Mouse (Mus musculus) frontal cortex, adult (tissue): ENCODE data around the gene Akt3.

Experiments used
- ATAC-seq: cut with Nextera tagmentation; 2 replicates; pipeline ENCODE4 v1.9.2; 2017; ENCODE audit warnings: mild to moderate bottlenecking, moderate library complexity, mixed read lengths; ENCODE audit not compliant: low TSS enrichment

Akt3 gene

DNA sequence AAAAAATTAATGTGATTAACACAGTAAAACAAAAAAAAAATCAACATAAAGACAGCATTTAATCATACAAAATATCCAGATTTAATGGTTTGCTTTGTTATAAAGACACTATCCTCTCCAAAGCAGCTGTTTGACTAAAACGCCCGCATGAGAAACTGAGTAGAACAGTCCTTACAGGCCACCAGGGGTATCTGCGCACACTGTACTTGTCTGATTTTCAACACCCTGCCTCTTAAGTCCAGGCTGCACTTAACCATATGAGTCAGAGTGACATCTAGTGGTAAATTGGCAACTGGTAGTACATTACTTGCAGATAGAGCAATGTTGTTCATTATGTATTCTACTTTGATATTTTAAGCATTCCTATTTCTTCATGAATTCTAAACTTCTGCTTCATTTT is 69.3 kb downstream of the Akt3 start:
- peak; percentile 96 for ATAC-seq

DNA sequence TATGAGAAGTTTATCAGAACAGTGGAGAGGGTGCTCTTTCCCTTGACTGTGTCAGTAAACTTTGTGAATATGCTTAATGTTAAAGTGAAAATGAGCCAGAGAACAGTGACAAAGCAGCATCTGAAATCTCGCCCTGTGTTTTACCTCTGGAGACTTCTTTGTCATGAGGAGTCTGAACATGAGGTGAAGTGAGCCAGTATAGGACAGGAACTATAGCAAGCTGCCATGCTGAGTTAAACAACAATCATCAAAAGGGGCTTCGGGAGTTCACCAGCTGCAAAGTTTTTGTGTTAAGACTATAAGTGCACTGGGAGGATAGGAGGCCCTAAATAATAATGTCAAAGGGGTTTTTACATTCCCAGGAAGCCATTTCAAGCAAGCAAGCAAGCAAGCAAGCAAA is 71.3 kb downstream of the Akt3 start:
- ATAC-seq: no peak

DNA sequence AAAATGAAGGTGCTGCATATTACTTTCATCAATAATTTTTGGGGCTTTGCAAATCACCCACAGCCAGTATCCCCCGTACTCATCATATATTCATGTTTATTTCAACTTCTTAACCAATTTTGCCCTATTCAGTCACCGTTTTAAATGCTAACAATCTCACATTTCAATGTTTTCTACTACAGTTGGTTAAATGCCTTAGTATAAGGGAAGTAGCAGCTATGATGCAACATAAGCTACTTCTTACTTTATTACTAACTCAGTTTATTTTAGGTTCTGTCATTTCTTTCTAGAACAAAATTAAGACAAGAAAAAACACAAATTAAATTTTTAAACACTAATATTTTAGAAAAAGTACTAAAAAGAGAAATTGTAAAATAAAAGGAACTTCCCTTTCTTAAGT is 78.4 kb downstream of the Akt3 start:
- ATAC-seq: no peak

DNA sequence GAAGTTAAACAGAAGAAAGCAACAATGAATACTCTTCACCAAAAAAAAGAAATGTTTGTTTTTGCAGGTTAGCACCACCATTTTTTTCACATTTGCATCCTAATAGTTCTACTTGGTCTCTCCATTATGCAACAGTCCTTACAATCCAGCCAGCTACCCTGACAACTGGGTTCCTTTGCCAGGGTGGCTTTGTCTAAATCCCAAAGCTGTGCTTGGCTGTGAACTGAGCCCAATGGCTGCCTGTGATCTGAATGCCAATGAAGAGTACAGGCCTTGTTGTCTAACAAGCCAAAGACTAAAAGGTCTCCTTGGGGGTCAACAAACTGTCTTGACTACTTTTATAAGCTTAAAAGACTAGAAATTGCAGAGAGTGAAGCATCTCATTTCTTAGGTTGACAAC is 82.6 kb downstream of the Akt3 start:
- ATAC-seq: peak; percentile 79; the same call in 1 of the 2 replicates

DNA sequence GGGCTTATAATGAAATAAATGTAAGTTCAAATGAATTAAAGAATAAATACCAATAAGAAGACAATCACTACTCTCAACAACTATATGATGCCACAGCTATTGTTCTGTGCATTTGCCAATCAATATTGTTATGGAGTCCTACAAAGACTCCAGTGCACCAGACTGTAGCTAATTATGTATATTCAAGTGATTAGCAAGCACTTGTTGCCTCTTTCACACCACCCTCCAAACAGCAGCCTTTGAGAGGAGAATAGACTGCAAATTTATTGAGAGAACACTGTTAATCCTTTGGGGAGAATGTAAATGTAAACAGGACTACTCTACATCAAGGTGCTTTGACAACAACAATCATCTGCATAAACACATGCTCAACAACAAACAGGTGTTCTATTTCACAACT is 86.7 kb downstream of the Akt3 start:
- no peak for ATAC-seq

DNA sequence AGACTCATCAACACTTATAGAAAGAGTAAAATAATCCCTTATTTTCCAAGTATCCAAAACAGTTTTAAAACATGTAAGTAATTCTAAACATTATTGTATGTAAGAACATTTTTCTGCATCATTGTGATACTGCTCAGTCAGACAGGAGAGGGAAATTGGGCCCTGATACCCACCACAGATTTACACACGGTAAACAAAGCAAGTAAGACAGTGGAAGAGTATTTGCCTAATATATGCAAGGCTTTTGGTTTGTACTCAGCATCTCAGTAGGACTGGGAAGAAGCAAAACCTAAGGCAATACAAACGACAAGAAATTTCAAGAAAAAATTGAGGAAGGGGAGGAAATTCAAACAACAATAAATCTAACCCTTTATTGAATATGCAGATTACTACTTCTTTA is 92.2 kb downstream of the Akt3 start:
- ATAC-seq: no peak

DNA sequence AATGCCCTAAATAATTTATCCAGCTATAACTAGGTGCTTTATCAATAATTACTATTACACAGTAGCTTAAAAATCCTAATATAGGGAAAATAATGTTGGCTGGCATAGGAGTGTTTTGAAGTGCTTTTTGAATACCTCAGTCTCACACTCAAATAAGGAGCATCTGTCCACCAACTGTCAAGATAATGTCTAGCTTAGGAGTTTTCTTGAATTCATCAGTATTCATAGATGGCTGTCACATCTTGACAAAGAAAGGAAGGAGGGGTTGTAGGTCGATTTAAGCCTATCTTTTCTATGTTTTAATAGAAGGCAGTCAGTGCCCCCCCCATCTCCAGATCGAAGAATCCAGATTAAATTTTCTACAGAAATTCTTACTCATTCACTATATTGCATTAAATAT is 92.7 kb downstream of the Akt3 start:
- ATAC-seq: no peak

DNA sequence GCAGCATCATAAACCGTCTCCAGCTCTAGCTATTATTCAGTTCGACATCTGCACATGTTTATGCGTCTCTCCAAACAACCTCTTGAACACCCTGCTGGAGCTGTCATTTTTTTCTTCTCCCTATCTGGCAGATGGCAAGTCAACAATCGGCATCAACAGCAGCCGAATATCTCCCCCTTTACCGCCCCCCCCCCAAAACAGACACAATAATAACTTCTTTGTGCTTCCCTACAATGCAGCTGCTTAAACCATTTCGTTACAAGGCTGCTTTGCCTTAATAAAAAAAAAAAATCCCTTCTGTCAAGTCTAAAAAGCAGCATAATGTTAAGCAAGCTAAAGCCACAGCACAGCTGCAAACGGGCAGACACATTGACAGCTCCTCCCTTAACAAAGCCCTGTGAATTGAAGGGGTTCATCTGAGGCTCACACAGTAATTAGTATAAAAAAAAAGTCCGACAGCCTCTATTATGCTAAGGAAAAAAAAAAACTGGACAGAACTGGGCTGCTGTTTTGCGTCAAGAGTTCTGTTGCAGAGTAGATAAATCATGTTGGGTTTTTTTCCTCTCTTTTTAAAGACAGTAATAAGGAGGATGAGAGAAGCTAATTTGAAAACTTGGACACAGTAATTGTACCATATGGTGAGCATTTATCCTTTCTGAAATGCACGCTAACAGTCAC is 107.5 kb downstream of the Akt3 start:
- ATAC-seq: peak; percentile 85

DNA sequence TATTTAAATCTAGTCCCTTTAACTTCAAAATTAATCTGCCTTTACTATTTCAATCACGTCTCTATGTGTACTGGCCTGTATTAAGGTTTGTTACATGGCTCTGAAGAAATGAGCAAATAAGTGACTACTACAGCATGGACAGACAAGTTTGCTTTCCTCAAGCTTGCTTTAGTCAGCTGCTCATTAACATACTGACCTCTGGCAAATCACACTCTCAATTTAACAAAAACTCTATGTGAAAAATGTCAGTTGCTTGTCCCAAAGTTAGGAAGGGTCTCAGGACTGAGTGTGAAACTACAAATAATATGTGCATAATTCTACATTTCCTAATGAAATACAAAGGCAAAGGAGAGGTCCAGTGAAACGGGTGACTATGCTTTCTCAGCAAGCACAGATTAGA is 109.3 kb downstream of the Akt3 start:
- ATAC-seq: no peak

DNA sequence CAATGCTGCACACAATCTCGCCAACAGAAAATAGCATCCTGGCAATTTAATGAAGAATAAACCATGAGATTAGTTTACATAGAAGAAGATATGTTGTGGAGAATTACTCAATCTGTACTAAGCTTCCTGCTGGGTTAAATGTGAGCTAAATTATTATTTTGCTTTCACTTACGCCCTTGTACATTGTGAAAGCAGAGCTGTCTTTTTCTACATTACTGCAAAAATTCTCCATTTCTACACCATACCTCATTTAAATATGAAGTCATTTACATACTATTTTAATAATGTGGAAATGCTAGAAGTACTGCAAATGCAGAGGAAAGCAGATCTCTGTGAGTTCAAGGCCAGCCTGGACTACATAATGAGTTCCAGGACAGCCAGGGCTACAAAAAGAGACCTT is 116.5 kb downstream of the Akt3 start:
- ATAC-seq: no peak

DNA sequence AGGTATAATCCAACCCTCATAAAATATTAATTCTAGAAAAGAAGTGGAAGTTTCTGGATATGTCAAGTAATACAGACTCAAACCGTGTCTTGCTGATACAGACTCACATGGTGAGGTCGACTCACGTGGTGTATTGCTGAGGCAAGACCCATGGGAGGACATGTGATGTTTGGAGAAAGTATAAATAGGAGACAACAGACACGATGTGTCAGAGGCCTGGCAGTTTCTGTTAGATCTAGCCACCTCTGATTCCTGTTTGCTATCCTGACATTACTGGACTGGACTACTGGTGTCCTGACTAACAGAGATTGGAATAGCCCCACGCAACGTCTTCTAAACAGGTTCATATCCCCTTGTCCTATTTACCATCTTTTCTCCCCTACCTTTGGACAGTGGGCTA is 118.4 kb downstream of the Akt3 start:
- ATAC-seq: no peak

DNA sequence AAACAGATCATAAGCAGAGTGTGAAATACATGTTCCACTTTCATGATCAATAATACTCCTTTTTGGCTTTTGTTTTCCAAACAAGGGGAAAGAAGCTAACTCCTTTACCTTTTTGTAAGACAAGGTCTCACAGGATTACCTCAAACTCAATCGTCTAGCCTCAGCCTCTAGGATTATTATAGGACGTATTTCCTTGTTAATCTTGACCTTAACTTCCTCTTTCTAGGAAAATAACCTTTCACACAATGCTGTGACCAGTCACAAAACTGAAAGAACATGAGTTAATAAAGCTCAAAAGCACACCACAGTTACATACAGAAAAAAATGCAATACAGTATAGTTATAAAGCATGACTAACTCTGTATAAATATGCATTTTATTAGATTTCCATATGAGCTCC is 126.5 kb downstream of the Akt3 start:
- no peak for ATAC-seq

DNA sequence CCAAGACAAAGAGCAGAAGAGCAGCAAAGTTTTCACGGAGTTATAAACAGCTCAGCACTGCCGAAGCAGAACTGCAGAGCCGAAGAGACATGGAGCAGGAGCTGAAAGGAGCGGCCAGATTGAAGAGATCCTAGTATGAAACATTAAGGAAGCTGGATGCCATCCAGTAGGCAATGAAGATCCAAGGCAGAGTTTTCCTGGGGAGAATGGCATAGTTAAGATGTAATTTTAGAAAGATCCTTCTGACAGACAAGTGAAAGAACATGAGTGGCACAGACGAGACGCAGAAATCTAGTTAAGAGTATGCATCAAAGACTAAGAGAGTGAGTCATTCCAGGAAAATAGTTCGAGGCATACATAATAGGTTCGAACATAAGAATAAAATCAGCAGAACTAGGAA is 131.3 kb downstream of the Akt3 start:
- ATAC-seq: peak; percentile 96

DNA sequence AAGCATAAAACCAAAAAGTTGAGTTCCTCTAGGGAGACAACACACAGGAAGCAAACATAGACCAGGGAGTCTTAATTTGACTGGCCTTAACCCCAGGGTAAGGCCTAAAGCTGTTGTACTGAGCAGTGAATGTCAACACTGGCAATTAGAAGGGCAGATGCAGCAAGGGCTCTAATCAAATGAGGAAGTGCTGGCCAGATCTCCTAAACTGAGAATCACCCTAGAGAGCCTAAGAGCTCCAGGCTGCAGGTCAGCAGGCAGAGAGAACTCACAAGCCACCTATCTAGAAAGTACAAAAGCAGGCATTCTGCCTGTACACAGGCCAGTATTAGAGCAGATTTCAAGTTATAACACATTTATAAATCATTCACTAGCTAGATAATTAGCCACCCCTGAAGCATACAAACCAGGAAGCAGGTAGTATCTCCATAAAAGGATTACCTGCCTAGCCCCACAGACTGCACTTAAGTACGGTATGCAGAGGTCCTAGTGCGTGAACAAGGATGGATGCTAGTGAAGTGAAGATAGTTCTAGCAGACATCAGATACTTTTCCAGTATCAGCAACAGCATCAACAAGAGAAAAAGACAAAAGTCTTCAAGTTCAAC is 147.2 kb downstream of the Akt3 start:
- ATAC-seq: no peak

DNA sequence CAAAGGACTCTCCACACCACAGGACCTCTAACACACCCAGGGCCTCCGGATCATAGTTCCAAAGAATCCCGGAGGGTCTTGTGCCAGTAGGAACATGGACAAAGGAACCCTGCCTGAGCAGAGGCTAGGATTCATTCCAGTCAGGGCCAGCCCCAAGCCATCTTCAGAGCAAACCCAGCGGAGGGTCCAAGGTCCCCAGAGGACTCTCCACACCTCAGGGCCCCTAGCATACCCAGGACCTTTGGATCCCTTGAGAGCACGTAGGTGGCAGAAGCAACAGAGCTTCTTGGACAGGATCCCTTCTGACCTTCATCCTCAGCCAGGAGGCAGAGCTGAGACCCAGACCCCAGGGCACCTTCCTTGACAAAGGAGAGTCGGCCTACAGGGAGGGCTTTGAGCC is 167.5 kb downstream of the Akt3 start:
- ATAC-seq: no peak

DNA sequence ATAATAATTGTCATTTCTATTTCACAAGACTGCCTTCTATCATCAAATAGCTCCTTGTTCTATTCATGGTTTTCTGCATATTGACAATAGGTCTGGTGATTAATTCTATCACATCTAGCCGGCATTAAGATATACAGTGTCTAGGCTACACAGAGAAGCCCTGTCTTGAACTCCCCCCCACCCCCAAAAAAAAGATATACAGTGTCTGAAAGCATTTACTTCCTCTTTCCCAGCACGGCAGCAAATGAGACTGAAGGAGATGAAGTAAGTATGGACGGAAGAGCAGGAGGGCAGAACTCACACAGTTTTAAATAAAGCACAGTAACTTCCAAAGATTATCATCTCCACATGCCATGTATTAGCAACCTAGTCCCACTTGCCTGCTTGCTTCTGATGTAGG is 168.5 kb downstream of the Akt3 start:
- no peak for ATAC-seq

DNA sequence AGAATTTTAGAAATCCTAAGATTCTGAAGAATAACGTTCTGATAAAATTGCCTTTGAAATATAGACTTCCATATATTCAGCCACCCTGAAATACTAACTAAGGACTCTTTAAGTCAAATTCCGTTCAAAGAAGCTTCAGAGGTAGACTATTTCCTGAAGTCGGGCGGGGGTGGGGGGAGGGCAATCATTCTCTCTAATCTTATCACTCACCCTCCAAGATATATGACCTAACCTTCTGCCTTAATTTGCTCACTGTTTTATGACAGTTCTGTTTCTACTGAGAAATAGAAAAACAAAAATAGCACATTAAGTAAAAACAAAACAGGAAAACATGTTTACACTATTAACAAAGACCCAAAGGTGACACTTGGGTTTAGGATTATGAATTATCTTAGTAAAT is 169.0 kb downstream of the Akt3 start:
- ATAC-seq: no peak

DNA sequence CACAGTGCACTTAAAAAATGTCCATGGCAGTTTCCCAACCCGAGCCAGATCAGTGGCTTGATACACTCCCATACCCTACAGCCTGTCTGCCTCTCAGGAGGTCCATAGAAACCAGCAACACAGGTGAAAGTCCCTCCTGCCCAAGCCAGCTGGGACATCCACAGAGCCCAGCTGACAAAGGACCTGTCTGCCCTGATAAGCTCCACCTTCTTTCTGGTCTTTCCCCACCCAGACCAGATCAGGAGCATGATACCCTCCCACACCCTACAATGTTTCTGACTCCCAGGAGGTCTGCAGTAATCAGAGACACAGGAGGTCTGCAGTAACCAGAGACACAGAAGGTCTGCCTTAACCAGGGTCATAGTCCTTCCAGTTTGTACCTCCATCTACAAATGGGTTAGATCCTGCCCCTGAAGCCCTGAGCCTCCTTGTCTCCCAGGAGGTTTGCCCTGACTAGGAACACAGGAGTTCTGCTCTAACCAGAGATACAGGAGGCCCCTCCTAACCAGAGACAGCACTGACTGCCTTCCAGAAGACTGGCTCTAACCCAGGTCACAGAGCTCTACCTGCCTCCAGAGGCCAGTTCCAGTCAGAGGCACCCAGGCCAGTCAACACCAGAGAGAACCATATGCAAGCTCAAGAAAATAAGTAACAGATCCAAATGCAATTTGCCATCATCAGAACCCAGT is 175.9 kb downstream of the Akt3 start:
- ATAC-seq: no peak; the same call in 1 of the 2 replicates

DNA sequence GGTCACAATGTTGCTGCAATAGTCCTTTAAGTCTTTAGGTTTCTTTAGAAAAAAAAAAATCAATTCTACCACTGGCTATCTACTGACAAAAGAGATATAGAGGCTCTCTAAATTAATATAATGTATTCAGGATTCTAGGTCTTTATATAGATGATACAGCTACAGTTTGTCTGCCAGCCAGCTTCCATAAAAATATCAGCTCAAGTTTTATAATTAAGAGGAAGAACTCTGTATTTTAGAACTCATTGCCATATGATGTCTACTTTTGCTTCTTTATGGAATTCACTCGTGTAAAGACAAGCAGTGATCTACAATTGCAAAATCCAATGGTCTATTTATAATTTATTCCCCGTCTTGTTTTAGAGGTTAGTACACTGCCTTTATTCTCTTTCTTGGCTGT is 188.8 kb downstream of the Akt3 start:
- ATAC-seq: peak; percentile 54

DNA sequence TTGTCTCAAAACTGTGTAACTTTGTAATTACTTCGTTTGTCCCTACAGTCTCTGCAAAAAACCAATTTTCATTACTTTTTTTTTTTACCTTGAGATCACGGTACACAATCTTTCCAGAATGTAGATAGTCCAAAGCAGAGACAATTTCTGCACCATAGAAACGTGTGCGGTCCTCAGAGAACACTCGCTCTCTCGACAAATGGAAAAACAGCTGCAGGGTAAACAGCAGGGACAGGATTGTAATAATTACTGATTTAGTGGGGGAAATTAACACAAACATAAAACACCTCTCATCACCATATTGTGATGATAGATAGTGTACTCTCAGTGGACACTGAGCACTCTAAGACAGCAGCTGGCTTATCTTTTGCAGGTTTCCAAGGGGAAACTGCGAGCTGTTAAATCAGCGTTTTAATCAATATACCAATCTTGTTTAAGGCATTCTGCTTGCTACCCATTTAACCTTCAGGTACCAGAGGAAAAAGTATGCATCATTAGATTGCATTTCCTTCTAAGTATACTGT is 190.8 kb downstream of the Akt3 start:
- ATAC-seq: no peak

DNA sequence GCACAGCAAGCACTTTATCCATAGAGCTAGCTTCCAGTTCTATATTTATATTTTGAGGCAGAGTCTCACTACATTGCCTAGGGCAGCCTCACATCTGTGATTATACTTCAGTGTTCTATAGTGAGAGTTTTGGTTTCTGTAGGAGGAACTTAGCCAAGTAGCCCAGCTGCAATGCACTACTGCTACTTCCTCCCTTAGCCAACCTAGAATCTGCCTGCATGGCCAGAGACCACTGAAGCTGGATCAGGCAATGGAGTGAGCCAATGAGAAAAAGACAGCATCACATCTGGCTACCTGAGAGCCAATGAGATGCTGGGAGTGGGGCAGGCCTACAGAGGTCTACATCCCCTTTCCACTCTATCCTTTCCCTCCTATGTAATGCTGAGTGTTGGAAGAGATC is 192.3 kb downstream of the Akt3 start:
- ATAC-seq: peak; percentile 74

DNA sequence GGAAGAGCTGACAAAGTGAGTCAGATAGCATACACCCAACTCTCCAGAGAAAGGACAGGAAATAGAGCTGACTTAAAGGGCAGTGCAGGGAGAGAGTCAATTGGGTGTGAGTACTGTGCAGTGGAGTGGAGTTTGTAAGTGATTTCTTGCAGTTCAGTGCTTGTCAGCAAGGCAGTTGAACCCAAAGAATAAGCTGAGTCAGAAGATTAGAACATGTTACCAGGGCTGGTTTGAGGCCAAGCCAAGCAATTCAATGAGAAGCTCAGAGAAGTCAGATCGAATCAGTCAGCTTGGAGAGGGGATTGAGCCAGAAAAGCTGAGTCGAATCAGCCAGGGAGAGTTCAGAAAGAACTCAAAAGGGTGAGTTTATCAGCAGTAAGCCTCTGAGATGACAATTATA is 196.2 kb downstream of the Akt3 start:
- no peak for ATAC-seq

DNA sequence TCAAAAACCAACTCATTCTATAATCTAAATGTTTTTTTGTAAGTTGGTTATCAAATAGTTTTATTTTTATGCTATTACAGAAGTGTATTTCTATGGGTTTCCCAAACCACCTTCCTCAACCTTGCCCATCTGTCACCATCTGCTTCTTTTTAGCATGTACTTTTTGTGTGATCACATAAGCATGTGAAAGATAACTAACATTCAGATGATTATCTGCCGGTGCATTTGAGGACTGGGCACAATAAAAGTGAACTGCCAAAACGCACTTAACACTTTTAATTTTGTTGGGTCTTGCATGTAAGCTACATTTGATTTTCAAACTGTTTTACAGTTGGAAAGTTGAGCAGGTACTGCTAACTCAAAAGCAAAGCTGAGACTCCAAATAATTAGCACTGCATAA is 203.1 kb downstream of the Akt3 start:
- no peak for ATAC-seq
